Mouse (Mus musculus): ENCODE data around the gene Cdv3.
"Not testable (repeated sequence)": the region's sequence is repeated elsewhere in the genome, so short reads cannot be mapped to it uniquely, and the experiment has no call there.

Cdv3 gene

GRCm38 (mm10) chr9:103372271-103373010, 6.8 kb upstream of the Cdv3 start:
- DNase-seq (ENCODE audit: low spot score in 2 of 2), result no peak

DNA sequence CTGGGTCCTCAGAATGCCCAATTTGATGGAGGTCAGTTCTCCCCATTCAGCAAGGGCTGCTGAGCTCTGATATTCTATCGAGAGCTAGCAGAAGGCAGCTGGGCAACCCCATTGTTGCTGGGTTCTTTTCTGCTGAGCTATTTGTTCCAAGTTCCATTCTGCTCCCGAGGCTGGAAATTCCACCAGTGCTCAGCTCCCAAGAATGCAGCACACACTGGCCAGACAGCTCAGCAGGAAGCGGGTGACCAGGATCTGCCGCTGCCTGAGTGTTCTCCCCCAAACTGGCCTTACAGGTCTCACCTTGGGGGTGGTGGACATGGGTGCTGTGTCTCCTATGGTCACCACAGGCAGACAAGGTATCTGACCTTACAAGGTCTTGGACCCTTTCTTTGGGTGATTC, 4.3 kb upstream of the Cdv3 start:
- no peak for DNase-seq (ENCODE audit: low spot score in 2 of 2)

DNA sequence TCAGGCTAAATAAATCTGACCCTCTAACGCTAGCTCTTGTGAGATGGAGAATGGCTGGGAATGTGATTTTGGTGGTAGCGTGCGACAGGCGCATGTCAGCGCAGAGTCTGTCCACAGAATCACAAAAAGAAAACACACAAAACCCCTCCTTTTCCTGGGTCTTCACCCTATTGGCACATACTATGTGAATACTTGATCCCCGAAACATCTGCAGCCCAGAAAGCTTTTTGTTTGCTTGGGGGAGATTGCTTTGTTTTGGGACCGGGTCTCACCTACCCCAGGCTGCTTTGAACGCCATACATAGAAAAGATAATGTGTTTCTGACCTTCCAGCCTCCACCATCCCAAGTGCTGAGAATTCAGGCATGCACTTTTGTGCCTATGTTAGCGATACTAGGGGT, 716 bp upstream of the Cdv3 start:
- no peak for DNase-seq (ENCODE audit: low spot score in 2 of 2)

DNA sequence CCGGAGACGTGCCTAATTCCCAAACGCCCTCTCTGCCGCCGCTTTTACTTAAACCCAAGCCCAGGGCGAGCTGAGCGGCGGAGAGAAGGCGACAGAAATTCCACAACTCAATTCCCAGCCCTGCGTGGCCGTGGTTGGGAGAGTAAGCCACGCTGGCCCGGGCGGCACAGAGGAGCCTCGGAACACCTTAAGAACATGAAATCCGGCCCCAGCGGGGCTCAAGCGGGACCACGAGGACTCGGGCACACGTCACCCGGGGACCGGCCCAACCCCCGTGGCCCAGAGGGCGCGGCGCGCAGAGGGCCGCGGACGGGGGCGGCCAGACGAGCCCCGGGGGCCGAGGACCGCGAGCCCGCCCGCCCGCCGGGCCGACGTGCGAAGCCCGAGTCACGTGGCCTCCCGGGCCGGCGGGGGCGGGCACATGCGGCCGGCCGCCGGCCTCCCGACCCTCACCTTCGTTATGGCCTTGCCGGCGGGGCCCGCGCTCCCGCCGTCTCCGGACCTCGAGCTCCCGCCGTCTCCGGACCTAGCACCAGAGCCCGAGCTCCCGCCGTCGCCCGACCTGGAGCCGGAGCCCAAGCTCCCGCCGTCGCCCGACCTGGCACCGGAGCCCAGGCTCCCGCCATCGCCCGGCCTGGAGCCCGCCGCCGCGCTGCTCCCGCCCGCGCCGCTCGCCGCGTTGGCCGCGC, 895 bp downstream of the Cdv3 start:
- peak; percentile 62 to 72 for DNase-seq (ENCODE audit: low spot score in 2 of 2)

GRCm38 (mm10) chr9:103363730-103364417, 1.8 kb downstream of the Cdv3 start:
- no peak for DNase-seq (ENCODE audit: low spot score in 2 of 2)

DNA sequence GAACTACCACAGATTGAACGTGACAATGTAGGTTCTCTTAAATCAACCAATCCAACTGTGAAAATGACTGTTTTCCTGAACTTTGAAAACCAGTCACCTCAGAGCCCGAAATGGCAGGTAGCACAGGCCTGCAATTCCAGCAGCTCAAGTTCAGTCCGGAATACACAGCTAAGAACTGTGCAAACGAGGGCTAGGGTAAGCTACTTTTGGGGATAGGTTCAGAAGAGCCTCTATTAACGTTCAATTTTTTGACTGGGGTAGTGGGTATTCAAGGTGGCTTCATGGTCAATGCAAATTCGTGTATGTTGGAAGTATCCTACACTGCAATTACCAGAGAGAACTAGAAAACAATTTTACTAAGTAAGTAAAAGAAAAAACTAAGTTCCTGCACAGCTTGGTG, 2.6 kb downstream of the Cdv3 start:
- no peak for DNase-seq (ENCODE audit: low spot score in 2 of 2)

DNA sequence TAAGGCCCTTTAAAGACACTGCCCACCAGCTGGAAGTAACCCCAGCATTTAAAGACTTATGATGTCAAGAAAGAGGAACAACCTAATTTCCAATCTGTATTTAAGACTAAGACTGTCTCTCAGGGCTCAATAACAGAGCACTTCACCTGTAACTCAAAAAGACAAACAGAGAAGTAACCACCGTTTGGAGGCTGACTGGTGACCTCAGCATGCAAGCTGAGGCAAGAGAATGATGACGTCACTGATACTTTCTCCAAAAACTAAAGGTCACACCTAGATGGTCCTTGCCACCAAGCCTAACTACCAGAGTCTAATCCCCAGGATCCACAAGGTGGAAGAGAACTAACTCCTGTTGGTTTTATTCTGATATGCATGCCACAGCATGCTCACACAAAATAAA, 5.0 kb downstream of the Cdv3 start:
- no peak for DNase-seq (ENCODE audit: low spot score in 2 of 2)

- DNase-seq (ENCODE audit: low spot score in 2 of 2), result no peak
Observed at GRCm38 (mm10) chr9:103358545-103358944, 7.1 kb downstream of the Cdv3 start.

DNA sequence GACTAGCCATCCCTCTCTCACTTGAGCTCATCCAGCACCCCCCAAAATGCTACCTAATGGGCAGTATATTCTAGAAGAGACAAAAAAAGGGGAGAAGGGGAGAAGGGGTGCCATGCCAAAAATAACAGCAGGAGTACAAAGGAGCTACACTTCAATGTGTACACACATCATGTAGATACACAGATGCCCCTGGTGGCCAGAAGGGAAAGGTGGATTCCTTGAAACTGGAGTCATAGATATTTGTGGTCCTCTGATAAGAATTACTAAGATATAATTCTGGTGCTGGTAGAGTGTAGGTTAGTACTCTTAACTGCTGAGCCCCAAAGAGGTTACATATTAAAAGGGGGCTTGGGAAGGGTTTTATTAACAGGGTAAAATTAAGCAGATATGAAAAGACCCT, 7.7 kb downstream of the Cdv3 start:
- DNase-seq (ENCODE audit: low spot score in 2 of 2), result no peak

DNA sequence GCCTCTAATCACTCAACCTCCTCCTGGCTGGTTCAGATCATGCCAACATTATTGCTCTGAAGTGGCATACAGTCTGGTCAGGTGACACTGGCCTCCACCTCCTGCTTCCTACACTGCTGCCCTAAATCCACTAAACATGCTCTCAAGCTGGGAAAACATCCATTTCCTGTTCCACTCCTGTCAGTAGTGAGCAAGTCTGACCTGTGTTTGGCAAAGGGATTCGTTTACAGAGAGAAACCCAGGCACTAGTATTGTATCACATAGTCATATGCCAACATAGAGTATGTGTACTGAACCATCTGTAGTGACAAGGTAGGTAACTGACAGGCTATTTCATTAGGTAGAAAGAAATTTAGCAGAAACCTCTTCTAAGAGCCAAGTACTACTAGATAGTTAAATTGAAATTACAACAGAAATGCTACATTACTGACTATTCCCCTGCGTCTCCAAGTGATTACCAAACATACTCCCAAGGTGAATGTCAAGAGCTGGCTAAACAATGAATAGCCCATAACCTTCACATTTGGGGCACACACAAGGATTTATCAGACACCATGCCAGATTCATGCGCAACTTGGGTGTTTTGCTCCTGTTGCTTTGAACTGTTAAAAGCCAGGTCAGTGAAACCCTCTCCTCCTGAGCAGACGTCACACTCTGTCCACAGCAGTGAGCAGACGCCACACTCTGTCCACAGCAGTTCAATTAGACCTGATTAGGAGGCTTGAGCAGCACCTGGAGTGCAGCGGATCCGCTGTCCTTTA, 12.0 kb downstream of the Cdv3 start:
- DNase-seq (ENCODE audit: low spot score in 2 of 2), result not testable (repeated sequence)

DNA sequence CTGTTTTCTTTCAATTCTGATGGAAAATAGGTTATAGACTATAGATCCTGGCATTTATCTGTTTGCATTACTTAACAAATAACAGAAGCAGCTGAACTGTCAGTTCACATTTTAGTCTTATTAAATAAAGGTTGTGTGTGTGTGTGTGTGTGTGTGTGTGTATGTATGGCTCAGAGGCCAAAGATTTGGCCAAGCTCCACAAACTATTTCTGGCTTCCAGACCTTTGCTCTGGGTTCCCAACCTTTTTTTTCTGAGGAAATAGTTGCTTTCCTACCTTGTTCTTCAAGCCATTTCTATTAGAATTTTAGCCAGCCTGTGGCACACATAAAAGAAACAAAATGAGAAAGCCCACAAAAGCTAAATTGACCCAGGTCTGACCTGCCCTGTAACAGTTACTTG, 16.8 kb downstream of the Cdv3 start:
- no peak for DNase-seq (ENCODE audit: low spot score in 2 of 2)

DNA sequence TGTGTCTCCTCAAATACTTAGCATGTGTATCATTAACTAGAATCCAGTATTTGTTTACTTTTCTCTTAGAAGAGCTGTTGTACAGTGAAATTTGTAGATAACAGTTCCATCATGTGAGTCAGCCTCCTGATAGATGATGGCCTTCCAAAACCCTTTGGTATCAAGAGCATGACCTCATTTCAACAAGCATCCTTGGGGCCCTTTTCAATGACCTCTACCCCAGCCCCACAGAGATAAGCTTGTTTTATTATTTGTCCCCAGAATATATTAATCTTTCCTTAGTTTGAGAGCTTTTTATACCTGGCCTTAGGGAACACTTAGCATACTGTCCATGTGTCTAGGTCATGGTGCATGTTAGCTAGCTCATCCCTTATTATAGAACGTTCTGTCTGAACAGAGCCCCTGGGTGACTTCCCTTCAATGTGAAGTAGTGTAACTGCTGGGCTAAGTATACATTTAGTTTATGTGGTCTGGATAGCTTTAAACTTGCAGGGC, 17.6 kb downstream of the Cdv3 start:
- DNase-seq (ENCODE audit: low spot score in 2 of 2), result no peak

- no peak for DNase-seq (ENCODE audit: low spot score in 2 of 2)
Observed at GRCm38 (mm10) chr9:103347045-103347444, 18.6 kb downstream of the Cdv3 start.

- no peak for DNase-seq (ENCODE audit: low spot score in 2 of 2)
Observed at GRCm38 (mm10) chr9:103336912-103337311, 28.7 kb downstream of the Cdv3 start.

GRCm38 (mm10) chr9:103332663-103333062, 33.0 kb downstream of the Cdv3 start:
- DNase-seq (ENCODE audit: low spot score in 2 of 2), result no peak

GRCm38 (mm10) chr9:103326449-103326848, 39.2 kb downstream of the Cdv3 start:
- no peak for DNase-seq (ENCODE audit: low spot score in 2 of 2)

- no peak for DNase-seq (ENCODE audit: low spot score in 2 of 2)
Observed at GRCm38 (mm10) chr9:103324678-103325077, 41.0 kb downstream of the Cdv3 start.

GRCm38 (mm10) chr9:103309832-103310231, 55.8 kb downstream of the Cdv3 start:
- no peak for DNase-seq (ENCODE audit: low spot score in 2 of 2)

DNA sequence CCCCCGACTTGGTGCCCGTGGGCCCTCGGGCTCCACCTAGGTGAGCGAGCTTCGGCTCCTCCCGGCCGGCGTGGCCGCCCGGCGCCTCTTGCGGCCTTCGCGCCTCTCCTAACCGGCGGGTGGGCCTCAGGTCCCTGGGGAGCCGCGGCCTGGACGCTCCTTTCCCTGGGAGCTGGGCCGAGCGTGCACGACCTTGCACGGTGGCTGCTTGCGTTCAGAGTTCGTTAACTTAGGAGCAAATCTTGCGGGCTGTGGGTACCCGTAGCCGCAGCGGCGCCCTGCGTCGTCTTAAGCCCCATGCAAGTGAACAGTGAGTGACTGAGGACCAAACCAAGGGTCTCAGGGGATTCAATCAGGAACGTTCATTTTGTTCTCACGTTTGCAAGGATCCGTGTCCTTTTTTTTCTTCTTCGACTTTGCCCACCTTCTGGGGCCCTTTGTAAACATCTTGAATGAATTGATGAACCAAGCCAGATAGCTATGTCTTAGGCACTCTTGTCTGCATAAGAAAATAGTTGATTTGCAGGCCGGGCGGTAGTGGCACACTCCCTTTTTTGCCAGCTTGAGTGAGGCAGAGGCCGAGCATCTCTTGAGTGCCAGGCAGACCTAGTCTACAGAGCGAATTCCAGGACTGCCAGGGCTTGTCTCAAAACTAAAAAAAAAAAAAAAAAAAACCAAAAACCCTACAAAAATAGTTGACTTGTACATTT, 60.2 kb downstream of the Cdv3 start:
- DNase-seq (ENCODE audit: low spot score in 2 of 2), result no peak

DNA sequence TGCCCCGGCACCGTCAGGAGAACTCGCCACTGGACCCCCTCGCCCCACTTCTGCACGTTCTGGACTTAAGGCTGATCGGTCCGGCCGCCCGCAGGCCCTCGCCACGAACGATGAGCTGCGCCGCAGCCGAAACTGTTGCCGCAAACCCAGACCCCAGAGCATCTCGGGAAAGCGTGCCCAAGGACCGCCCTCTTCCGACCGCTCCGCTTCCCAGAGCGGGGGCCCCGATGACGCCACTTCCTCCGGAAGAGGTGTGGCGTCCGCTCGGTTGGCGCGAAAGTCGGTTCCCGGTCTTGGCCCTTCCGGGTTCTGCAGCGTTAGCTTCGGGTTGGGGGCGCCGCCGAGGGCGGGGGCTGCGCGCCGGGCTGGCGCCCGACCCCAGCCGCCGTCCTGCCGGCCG, 60.7 kb downstream of the Cdv3 start, which contains the start of the genes 1300017J02Rik and Topbp1:
TSS of gene 1300017J02Rik (minus strand) at position 156 of the 400 bp plus-strand sequence.
TSS of gene Topbp1 (plus strand) at position 289 of the 400 bp plus-strand sequence.
- DNase-seq (ENCODE audit: low spot score in 2 of 2), result peak; percentile 88 to 95

All from urinary bladder, postnatal 4 days (tissue).